In genomic region chr17:26462634-26463170, GRCm38 (mm10) we compare ENCODE assay signal across 9 mouse cellular contexts. TPM values are rescaled to one million over a fixed set of nuclear protein-coding genes. Genes with fewer than 3 reads are reported as not detected.
DNase-seq lines count a peak whose midpoint lies in the region; ATAC-seq and TF ChIP-seq lines count a peak whose summit lies in the region.
"Had no signal": no experiment of that assay in that cellular context is flagged by ENCODE, and none has a peak within 500 bp of the region (broad histone marks: within the 10 kb centered on the region; RNA-seq: fewer than 3 reads in every experiment).

No protein-coding gene starts in this region.

- in situ Hi-C loops in CH12.LX (cut with MboI; ENCODE audit: low pct_ligation_motif_present, low pct_unique_long_range_greater_than_20kb, low sequenced_read_pairs) = no loop called here

- no peak for TF ChIP-seq EP300 in CH12.LX (IDR thresholded peaks at IDR 0.05; ENCODE audit: low read length)
- TF ChIP-seq EP300 in lung, postnatal 0 days (IDR thresholded peaks at IDR 0.05) = no peak

- H3K27me3 ChIP-seq in CH12.LX (replicated peaks) = peaks cover 35% of the 10 kb centered on the region
- H3K27me3 ChIP-seq in lung, postnatal 0 days (replicated peaks; ENCODE audit: insufficient read depth, low read length) = no peaks in the 10 kb centered on the region

- peaks cover 0 to 2% of the 10 kb centered on the region in 2 experiments; a peak in 1 of 4 replicates for H3K4me1 ChIP-seq in CH12.LX (ENCODE audit: control insufficient read depth in 1 of 2, insufficient read depth in 2 of 2)
- H3K4me1 ChIP-seq in lung, postnatal 0 days (ENCODE audit: insufficient read depth, low read depth, low read length) = 0 out of 2 replicates have a peak, but pooled peaks cover 4% of the 10 kb centered on the region

- peak; percentile 90 to 93 for TF ChIP-seq CTCF in CH12.LX (conservative IDR thresholded peaks at IDR 0.05 in 1 of 2, IDR thresholded peaks at IDR 0.05 in 1 of 2; ENCODE audit: low read depth in 2 of 2, low read length in 2 of 2)
- TF ChIP-seq CTCF in lung, postnatal 0 days (IDR thresholded peaks at IDR 0.05) = peak; percentile 98

- peak; percentile 82 for TF ChIP-seq RAD21 in CH12.LX (IDR thresholded peaks at IDR 0.05; ENCODE audit: low read depth, low read length)

- H3K9me3 ChIP-seq in CH12.LX (replicated peaks; ENCODE audit: low read length) = no peaks in the 10 kb centered on the region
- no peaks in the 10 kb centered on the region for H3K9me3 ChIP-seq in lung, postnatal 0 days (ENCODE audit: low read length)
- H3K9me3 ChIP-seq: limb, embryonic 13.5 days had no signal

- no peaks in the 10 kb centered on the region for H3K79me2 ChIP-seq in CH12.LX (replicated peaks; ENCODE audit: control insufficient read depth, extremely low read depth, insufficient read depth, poor library complexity, severe bottlenecking)

- no peak overlapping the region for H3K27ac ChIP-seq in CH12.LX (ENCODE audit: insufficient read depth, low read depth)
- no peak overlapping the region for H3K27ac ChIP-seq in lung, postnatal 0 days (ENCODE audit: low read length)
- H3K27ac ChIP-seq: limb, embryonic 13.5 days had no signal

- 23% methylated on average over 12 of the region's 12 CpGs for WGBS in lung, postnatal 0 days

- dilution Hi-C loops in CH12.LX (cut with MboI; ENCODE audit: extremely low pct_ligation_motif_present, extremely low pct_unique_long_range_greater_than_20kb, low sequenced_read_pairs) = no loop called here

- DNase-seq in CH12.LX (ENCODE audit: extremely low read depth) = peak; percentile 71
- peak; percentile 80 to 83 for DNase-seq in adrenal gland, adult 18-20 months (ENCODE audit: low spot score in 2 of 2)
- DNase-seq in heart, adult 18-20 months = peak; percentile 77 to 92
- peak; percentile 88 to 89 for DNase-seq in kidney, postnatal 4 days
- peak; percentile 80 for DNase-seq in lung, postnatal 0 days (ENCODE audit: low spot score)
- DNase-seq in right cerebral cortex, postnatal 10 days (ENCODE audit: low spot score in 2 of 2) = peak; percentile 80 to 88
- peak; percentile 49 to 81 for DNase-seq in urinary bladder, postnatal 4 days (ENCODE audit: low spot score in 2 of 2)

- no peak overlapping the region for H3K4me2 ChIP-seq in CH12.LX (ENCODE audit: insufficient read depth, low read depth, poor library complexity, severe bottlenecking)
- no peak overlapping the region for H3K4me2 ChIP-seq in lung, postnatal 0 days (replicated peaks; ENCODE audit: low read depth, low read length)
- H3K4me2 ChIP-seq: limb, embryonic 13.5 days had no signal

- no peak for TF ChIP-seq POLR2A in CH12.LX (IDR thresholded peaks at IDR 0.05; ENCODE audit: low read depth, low read length)

- ATAC-seq in common myeloid progenitor, adult 5-6 weeks (replicated peaks; ENCODE audit: low read depth, poor library complexity, severe bottlenecking) = peak; percentile 66
- no peak for ATAC-seq in lung, postnatal 0 days

- H3K4me3 ChIP-seq in CH12.LX (replicated peaks in 1 of 3; ENCODE audit: low read depth in 2 of 3, low read length in 2 of 3, poor library complexity in 1 of 3) = no peak overlapping the region
- H3K4me3 ChIP-seq in lung, postnatal 0 days (ENCODE audit: low read depth, low read length) = no peak overlapping the region
- H3K4me3 ChIP-seq: limb, embryonic 13.5 days had no signal

- H3K9ac ChIP-seq in CH12.LX (ENCODE audit: insufficient read depth, low read depth) = no peak overlapping the region
- H3K9ac ChIP-seq in lung, postnatal 0 days (replicated peaks; ENCODE audit: low read depth) = no peak overlapping the region
- H3K9ac ChIP-seq: limb, embryonic 13.5 days had no signal

- H3K36me3 ChIP-seq in CH12.LX (replicated peaks in 1 of 2; ENCODE audit: control insufficient read depth in 1 of 2, insufficient read depth in 1 of 2, low read length in 1 of 2) = no peaks in the 10 kb centered on the region
- H3K36me3 ChIP-seq in lung, postnatal 0 days (ENCODE audit: insufficient read depth, low read length) = no peaks in the 10 kb centered on the region
- H3K36me3 ChIP-seq: limb, embryonic 13.5 days had no signal

TF ChIP-seq in CH12.LX, 34 proteins besides CTCF, POLR2A, EP300 and RAD21:
- no peak for TF ChIP-seq IRF4 (IDR thresholded peaks at IDR 0.05; ENCODE audit: low read depth, low read length)
- TF ChIP-seq ETS1 (conservative IDR thresholded peaks at IDR 0.05; ENCODE audit: low read depth, low read length) = no peak
- TF ChIP-seq MAX (IDR thresholded peaks at IDR 0.05; ENCODE audit: low read length) = no peak
- no peak for TF ChIP-seq PAX5 (IDR thresholded peaks at IDR 0.05; ENCODE audit: low read length)
- TF ChIP-seq RCOR1 (conservative IDR thresholded peaks at IDR 0.05; ENCODE audit: low read depth, low read length) = no peak
- TF ChIP-seq ZKSCAN1 (IDR thresholded peaks at IDR 0.05; ENCODE audit: borderline replicate concordance, low read depth, low read length) = no peak
- 0 out of 2 replicates have a peak, but pooled peaks have one; percentile 14 for TF ChIP-seq MYC (IDR thresholded peaks at IDR 0.05; ENCODE audit: low read depth, low read length)
- TF ChIP-seq SMC3 (IDR thresholded peaks at IDR 0.05; ENCODE audit: low read depth, low read length) = peak; percentile 77
- no peak for TF ChIP-seq JUND (conservative IDR thresholded peaks at IDR 0.05; ENCODE audit: low read depth, low read length)
- TF ChIP-seq JUN (IDR thresholded peaks at IDR 0.05; ENCODE audit: insufficient read depth, low read depth, low read length) = no peak
- TF ChIP-seq ZNF384 (IDR thresholded peaks at IDR 0.05; ENCODE audit: low read depth, low read length) = no peak
- no peak for TF ChIP-seq TCF12 (IDR thresholded peaks at IDR 0.05; ENCODE audit: low read depth, low read length)
- no peak for TF ChIP-seq SIN3A (IDR thresholded peaks at IDR 0.05; ENCODE audit: low read length)
- TF ChIP-seq GABPA (IDR thresholded peaks at IDR 0.05; ENCODE audit: insufficient replicate concordance, low read depth, low read length) = no peak
- no peak for TF ChIP-seq POLR2AphosphoS2 (IDR thresholded peaks at IDR 0.05; ENCODE audit: low read depth, low read length)
- no peak; the same call in 1 of the 2 replicates for TF ChIP-seq NELFE (IDR thresholded peaks at IDR 0.05; ENCODE audit: low read depth, low read length)
- no peak for TF ChIP-seq MAFK (IDR thresholded peaks at IDR 0.05; ENCODE audit: insufficient replicate concordance, low read length)
- no peak for TF ChIP-seq ELF1 (IDR thresholded peaks at IDR 0.05; ENCODE audit: low read depth, low read length)
- TF ChIP-seq HCFC1 (IDR thresholded peaks at IDR 0.05; ENCODE audit: low read depth, low read length) = no peak
- no peak for TF ChIP-seq KAT2A (IDR thresholded peaks at IDR 0.05; ENCODE audit: insufficient replicate concordance, low read length)
- 0 out of 2 replicates have a peak, but pooled peaks have one; percentile 4 for TF ChIP-seq ZC3H11A (IDR thresholded peaks at IDR 0.05; ENCODE audit: low read depth, low read length)
- no peak for TF ChIP-seq CHD1 (IDR thresholded peaks at IDR 0.05; ENCODE audit: low read depth, low read length)
- TF ChIP-seq NRF1 (IDR thresholded peaks at IDR 0.05; ENCODE audit: low read depth, low read length) = no peak
- no peak for TF ChIP-seq E2F4 (IDR thresholded peaks at IDR 0.05; ENCODE audit: insufficient replicate concordance, low read depth, low read length)
- no peak for TF ChIP-seq MEF2A (IDR thresholded peaks at IDR 0.05; ENCODE audit: borderline replicate concordance, low read depth, low read length)
- no peak for TF ChIP-seq MAZ (IDR thresholded peaks at IDR 0.05; ENCODE audit: low read depth, low read length)

RNA-seq across cellular contexts. Expression of gene Neurl1b, which starts 48.1 kb away (rescaled TPM):
- total RNA-seq in CH12.LX (2012; rRNA removed) (0.17 and 0.25 TPM in 2 replicates), CH12.LX (2014; rRNA removed) (not detected in 2 replicates)
- polyA plus RNA-seq in CH12.LX (2012; ENCODE audit: insufficient read length, low read depth) = not detected in 2 replicates
- total RNA-seq in adrenal gland, adult 18-20 months (2021) = 10 to 100 TPM; 23.2 to 35.2 TPM
- total RNA-seq in common myeloid progenitor, adult 5-6 weeks (2017) = 2.7 and 8.5 TPM in 2 replicates
- 1 to 10 TPM; 5.6 to 5.9 TPM for total RNA-seq in heart, adult 18-20 months (2021)
- polyA plus RNA-seq in lung, postnatal 0 days (2015; fragmentation: Nextera tagmentation; extraction: Ambion mirVana) = 0.98 and 1.5 TPM in 2 replicates
